Mouse (Mus musculus): ENCODE results near the gene Cdh4.

The Cdh4 gene

DNA sequence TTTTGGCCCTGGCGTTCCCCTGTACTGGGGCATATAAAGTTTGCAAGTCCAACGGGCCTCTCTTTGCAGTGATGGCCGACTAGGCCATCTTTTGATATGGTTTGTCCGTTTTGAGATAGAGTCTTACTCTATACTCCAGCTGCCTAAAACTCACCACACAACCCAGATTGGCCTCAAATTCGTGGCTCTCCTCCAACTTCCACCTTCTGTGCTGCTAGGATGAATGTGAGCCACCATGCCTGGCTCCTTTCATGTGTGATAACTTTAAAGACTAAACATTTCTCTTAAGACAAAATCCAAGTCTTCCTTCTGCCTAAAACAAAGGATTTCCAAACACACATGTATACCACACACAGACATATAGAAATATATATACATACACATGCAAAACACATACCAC, 246.7 kb downstream of the Cdh4 start:
- DNase-seq = no peak

DNA sequence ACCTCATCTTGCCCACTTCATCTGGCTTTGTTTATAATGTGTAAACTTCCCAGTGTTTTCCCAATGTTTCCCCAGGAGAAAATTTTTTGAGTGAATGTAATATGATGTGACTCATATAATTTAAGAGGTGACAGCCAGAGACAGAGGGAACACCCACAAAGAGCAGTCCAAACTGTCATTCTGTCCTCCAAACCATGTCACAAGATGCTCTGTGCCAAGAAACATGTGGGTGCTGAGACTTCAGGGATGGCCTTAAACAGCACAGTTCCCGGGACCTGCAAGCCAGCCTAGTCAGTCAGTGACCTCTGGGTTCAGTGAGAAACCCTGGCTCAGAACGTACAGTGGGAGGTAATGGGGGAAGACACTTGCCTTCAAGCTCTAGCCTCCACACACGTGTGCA, 247.5 kb downstream of the Cdh4 start:
- DNase-seq = no peak

DNA sequence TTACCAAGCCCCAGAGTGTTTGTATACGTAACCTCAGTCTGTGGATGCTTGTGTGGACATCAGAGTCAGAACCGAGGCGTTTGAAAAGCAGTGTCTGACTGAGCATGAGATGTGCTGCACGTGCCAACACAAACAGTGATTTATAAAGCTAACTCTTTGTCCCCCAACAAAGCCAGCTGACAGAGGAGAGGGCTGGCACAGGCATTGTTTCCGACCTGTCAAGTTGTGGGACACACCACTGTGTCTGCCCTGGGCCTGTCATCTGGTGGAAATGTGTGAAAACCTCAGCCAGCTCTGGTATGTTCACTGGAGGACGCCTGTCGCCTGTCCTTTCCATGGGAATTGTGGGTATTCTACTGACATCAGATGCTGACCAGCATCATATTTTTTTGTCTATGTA, 248.3 kb downstream of the Cdh4 start:
- DNase-seq = no peak

DNA sequence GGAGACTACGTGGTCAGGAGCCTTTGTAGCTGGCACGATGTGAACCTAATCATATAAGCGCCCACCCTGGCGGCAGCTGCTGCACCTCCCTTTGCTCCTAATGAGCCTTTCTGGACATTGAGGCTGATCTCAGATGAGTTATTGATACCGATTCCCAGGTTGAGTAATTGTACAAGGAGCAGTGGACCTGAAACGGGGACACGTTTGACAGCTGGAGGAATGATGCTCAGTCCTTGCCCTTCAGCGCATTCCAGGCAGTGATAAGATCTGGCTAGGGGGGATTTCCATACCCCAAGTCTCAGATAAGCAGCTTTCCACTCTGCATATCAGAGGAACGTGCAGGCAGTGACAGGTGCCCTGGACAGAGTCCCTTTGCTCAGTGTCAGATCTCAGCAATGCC, 252.7 kb downstream of the Cdh4 start:
- no peak for DNase-seq

DNA sequence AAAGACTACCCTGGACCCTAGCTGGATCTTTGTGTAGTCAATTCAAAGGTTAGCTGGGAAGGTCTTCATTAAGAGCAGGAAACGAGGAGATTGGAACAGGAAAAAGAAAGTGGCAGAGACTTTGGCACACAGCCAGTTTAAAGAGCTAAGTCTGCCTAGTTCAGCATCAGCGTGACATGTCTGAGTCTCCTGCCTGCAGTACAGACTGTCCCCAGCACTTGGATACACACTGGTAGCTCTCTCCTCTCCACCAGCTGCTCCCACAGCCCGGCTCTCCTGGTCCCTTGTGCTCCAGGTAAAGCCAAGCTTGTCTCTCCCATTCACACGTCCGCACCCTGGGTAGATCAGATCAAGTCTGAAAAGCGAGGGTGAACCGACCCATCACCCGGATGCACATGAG, 255.4 kb downstream of the Cdh4 start:
- no peak for DNase-seq

DNA sequence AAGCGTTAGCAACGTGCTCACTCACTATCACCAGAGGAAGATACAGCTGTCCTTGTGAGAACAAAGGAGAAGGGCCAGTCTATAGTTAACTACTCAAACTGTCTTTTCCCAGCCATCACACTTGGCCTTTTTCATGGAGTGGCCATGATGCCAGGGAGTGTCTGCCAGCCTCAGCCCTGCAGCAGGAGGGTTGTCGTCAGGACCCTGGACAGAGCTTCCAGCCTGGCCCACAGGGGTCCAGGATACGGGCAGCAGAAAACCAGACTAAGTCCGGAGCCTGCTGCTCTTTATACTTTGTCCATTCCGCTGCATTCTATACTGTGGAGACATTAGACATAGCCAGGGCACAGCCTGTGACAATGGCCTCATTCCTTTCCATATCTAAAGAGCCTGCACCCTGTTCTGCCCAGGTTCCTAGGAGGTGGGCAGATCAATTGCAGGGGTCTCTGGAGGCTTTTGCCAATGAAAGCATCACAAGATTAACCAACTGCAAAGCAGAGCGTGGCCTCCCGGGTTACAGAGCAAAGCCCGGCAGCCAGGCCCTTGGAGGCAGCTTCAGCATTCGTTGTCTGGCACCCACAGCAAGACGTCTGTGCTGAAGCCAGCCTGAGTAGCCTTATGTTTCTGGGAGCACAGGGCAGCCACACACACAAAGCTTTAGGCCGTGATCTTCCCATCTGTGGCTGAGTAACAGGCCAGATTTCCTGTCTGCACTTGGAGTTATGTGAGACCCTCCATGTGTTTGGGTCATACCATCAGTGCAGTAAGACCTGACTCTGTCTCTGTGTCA, 256.2 kb downstream of the Cdh4 start:
- DNase-seq = peak; percentile 39 to 66

DNA sequence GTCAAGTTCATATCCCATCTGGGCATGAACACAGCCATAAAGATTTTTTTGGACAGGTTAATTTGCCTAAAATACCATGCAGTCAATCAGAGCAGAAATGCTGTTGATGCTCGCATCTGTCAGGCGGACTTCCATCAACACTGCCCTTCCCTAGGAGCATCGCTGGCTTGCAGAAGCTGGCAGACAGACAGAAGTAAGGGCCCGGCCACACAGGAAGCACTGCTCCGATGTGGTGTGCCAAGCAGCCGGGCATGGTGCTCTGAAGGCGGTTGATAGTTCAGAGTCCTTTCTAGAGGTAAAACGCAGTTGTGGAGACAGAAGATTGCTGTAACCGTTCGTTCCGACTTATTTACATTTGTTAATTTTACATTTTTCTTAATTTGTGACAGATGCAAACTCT, 262.8 kb downstream of the Cdh4 start:
- no peak for DNase-seq

DNA sequence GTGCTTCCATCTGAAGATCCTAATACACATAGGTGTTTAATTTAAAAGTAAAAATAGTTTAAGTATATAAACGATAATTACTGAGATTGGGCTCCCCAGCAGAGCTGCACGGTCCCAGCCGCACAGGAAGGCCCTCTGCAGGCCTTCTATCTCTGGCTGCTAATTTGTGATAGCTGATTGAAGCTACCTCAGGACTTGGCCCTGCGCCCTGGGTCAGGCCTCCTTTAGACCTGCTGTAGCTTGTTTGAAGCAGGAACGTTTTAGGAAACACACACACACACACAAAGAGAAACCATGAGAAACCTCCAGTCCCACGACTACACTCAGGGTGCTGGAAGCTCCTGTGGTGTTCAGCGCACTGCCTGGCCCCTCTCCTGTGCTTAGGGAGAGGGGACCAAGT, 263.2 kb downstream of the Cdh4 start:
- peak; percentile 43 to 53 for DNase-seq

DNA sequence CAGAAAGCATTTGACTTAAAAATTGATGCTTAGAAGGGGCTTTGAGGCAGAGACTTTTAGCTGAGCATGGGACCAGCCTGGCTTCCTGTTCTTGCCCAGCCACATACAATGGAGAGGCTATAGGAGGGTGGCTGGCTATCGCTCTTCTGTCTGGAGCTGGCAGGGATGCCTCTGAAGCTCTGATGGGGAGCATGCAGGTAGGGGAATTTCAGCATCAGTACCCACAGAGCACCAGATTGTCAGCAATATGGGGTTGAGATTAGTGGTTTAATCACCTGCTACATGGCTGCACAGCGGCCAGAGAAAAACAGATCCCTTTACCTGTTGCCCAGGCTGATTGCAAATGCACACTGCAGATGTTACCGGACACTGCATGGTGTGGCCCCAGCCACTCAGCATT, 264.4 kb downstream of the Cdh4 start:
- DNase-seq = peak in 1 of 2 experiments; percentile 28

DNA sequence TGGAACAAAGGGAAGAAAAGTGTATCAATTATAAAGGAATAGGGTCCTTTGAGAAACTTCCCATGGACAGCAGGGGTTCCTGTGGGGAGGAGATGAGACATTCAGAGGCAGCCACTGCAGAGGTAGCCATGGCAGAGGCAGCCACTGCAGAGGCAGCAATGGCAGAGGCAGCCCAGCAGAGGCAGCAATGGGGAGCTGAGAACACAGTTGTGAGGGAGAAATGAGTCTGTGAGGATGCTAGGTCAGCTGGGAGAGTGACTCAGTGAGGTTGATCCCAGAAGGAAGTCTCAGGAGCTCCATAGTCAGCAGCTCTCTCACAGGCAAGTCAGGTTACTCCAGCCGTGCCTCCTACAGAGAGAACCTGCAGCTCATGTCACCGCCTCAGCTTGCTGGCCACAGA, 266.9 kb downstream of the Cdh4 start:
- no peak for DNase-seq

DNA sequence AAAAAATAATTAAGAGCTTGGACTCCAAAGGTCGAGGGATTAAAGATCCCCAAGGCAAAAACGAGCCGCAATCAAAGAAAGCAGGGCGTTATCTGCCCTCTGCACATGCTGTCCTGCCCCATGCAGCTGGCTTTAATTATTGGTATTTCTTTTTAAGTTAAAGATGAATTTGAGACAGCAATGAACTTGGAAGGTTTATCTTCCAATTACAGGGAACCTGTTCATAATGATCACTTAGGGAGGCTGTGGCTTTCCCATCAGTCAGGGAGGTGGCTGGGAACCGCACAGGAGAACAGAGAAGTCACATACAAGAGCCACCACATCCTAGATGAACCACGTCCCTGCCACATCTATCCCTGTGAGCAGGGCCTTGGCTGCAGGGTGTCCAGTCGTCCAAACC, 270.5 kb downstream of the Cdh4 start:
- no peak for DNase-seq

DNA sequence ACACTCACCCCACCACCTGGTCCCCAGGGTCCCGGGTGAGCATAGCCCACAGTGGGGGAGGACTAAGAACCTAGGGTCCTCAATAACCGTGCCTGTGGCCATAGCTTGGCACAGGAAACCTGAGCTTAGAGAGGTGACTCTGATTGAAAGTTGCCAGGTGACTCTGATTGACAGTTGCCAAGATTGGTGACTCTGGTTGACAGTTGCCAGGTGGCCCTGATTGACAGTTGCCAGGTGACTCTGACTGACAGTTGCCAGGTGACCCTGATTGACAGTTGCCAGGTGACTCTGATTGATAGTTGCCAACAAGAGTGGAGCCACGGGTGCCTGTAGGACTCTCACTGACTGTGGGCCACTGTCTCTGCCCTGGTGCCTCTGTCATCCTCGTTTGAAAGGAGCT, 271.1 kb downstream of the Cdh4 start:
- DNase-seq = no peak

DNA sequence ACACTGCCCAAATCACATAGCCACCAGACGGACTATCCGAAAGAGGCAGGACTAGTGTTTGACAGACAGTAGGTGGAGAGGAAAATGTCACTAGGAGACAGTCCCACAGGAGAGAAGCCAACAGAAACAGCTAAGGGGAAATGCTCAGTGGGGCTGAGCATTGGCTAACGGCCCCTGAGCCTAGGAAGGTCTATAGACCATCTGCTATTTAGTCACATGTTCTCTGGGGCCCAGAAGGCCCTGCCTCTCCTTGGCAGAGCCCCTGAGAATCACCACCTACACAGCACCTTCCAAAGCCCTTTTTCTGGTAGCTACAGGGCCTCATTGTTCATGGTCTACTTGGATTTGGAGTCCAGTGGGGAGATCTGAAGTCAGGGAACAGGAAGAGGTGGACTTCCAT, 271.9 kb downstream of the Cdh4 start:
- no peak for DNase-seq

DNA sequence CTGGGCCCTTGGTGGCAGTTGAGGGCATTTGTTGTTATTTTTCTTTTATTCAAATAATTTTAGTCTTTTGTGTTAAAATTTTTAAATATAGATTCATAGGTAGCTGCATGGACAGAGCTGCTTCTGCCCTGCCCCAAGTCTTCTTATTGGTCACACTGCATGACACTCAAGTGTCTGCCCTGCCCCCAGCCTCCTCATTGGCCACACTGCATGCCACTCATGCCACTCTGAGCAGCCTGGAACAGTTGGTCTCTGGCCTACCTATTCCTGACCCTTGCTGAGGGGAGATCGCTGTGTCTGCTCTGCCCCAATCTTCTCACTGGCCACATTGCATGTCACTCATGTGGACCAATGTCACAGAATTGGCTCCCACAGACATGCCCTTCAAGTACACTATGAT, 273.1 kb downstream of the Cdh4 start:
- no peak for DNase-seq

DNA sequence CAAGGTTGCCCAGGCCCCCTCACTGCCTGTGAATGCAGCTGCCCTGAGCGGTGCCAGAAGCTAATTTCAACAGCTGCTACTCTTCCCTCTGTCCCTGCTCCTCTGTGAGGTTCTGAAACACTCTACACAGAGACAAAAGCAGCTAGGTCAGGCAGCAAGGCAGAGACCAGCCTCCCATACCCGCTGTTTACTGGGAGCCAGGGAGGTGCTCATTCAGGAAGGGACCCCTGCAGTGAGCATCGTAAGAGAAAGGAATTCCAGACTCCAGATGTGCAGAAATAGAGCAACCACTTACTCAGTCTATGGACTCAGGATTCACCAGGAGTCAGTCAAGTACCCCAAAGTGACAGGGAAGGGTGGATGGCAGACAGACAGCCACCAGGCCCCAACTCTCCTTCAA, 278.1 kb downstream of the Cdh4 start:
- no peak for DNase-seq

DNA sequence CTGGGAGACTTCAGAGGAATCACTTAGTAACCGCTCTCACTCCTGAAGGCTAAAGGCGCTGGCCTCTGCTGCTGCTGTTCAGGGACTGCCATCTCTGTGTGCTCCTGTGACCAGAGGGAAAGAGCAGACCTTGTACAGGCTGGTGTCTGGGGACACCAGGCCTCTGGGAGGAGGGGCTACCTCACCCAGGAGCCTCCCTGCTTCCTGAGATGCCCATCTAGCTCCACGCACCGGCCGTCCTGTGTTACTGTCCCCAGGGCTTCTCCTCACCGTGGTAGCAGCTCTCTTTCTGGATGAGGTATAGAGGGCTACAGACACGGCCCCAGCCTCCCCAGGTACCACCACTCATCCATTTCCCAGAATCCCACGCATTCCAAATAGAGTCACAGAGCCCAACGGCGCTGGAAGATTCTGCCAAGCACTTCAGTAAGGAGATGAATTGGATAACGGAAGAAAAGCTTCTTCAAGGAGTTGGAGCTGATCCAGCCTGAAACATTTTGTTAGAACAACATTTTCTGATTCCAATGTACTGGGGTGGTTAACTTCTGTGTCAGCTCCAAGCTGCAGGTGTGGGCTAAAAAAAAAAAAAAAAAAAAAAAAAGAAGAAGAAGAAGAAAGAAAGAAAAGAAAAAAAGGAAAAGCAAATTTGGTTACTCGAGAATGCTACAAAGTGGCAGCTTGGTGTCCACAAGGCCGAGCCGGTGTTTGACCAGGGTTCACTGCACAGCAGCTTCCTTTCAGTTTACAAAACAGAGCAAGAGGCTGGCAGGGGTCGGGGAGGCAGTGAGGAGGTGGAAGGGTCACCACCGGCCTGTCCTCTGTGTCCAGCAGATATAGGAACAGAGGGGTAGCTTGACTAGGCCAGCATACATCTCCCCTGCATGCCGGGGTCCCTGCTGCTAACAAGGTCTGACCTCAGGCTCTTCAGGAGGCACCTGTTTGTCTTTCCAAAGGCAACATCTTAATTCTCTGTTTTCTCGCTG, 279.6 kb downstream of the Cdh4 start:
- DNase-seq = no peak

DNA sequence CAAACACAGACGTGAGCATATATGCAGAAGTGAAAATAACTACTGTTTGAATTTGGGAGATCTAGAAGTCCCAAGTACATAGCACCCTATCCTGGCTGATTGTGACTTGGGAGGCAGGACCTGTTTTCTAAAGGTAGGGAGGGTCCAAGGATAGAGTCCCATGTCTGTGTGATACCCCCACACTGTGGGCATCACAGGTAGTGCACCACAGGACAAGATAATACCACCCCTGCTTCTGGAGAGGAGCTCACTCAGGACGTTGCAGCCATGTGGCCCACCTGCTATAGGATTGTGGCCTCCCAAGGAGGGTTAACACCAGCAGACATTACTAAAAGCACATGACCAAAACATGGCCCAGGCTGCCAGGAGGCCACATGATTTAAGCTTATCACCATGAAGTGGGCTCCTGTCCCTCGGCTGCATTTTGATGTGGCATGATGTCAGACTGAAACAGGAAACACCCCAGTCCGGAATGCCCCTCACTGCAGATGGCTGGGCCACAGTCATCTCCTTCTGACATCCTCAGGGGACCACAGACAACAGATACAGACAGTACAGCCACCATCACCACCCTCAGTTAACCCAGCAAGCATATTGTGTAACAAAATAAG, 280.6 kb downstream of the Cdh4 start:
- no peak for DNase-seq

DNA sequence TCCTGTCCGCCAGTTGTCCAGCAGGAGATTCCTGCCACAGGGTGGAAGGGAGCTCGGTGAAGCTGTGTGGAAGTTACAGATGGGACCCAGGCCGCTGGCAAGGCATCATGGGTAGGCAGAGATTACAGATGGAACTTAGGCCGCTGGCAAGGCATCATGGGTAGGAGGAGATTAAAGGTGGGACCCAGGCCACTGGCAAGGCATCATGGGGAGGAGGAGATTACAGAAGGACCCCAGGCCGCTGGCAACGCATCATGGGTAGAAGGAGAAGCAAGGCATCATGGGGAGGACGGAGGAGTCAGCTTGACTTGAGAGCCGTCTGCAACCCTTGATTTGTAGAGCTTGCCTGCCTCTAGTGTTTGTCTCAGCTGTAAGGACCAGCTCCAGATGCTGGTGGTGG, 281.2 kb downstream of the Cdh4 start:
- DNase-seq = no peak

DNA sequence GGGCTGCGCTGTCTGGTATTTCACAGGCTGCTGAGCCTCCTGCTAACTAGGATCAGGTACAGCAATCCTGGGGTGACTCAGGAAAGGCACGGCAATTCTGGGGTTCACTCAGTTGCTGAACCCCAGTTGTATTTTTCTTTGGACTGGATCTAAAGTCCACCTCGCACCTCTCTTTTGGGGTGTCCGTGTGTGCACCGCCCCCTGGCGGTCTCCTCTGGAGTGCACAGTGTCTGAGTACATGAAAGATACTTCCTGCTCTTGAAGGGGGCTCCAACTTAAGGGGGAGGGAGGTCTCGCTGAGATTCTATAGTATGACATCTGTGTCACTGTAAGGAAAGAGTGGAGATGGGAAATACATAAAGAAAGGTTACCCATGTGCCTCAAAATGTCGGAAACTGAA, 286.8 kb downstream of the Cdh4 start:
- peak; percentile 37 to 64 for DNase-seq

DNA sequence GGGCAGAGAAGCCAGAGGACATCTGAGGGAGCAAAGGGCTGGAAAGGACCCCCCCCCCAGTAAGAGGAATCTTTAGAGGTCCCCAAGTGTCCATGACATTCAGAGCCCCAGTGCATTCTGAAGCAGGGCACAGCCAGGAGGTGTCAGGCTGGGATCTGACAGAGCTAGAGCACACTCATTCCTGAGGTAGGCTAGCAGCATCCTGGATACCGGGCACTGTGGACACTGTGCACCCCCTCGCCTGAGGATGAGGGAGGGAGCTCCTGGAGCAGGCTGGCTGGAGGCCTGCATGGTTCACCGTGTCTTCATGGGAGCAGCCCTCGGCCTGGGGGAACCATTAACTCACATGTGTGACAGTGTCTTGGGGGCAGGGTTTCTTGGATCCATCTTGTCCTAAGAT, 287.6 kb downstream of the Cdh4 start:
- no peak for DNase-seq

DNA sequence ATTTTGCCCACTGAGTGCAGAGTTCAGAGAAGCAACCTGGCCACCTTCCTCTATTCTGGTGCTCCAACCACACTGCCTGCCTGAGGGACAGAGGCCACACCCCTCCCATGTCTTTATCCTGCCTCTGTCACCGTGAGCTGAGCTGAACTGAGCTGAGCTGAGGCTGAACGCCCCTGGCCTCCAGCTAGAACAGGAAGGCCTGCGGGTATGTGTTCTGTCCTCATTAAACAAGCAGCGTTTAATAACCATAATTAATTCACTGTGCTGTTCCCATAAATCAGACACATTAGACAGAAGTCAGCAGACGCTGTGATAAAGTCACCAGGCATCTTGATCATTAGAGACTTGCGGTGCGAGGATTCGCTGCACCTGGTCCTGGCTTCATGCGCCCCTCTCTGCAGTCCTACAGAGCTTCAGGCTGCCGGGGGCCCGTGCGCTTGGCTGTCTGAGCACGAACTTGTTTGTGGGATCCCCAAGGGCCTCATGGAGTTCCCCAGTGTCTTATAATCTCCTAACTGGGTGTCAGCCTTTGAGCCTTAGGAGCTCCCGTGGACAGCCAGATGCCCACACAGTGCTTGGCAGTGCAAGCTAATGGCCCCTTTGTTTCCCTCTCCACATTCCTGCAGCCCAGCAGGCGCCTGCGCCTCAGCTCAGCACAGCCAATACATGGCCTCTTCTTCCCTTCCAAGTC, 291.1 kb downstream of the Cdh4 start:
- no peak for DNase-seq

DNA sequence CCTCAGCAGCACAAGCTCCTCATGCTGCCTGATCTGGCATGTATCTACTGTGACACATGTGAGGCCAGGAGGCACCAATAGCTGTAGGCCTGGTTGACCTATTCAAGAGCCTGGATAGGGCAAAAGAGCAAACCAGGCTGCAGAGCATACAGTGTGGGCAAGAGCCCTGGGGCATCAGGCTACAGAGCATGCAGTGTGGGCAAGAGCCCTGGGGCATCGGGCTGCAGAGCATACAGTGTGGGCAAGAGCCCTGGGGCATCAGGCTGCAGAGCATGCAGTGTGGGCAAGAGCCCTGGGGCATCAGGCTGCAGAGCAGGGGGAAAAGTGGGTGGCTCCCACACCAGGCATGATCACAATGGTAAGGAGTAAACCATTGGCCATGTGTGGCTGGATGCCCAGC, 300.2 kb downstream of the Cdh4 start:
- DNase-seq = no peak

DNA sequence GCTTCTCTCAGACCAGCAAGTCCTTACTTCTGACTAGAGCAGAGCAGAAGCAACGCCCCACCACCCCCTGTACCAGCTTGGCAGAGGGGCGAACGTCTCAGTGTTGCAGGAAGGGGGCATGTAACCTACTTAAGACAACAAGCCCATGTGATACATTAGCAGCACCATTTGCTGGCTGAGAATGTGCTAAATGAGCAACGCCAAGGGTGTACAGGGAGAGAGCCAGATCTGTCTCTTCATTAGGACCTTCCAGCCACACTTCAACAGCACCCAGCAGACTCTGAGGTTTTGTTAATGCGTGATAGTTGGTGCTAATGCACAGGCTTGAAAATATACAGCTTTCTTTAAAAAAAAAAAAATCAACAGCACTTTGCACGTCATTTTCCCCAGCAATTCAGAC, 300.6 kb downstream of the Cdh4 start:
- DNase-seq = no peak
